Mouse (Mus musculus): ENCODE measurements around the gene Nell2. TPM values are rescaled to one million over a fixed set of nuclear protein-coding genes. Genes with fewer than 3 reads are reported as not detected.

Gene Nell2
- polyA plus RNA-seq, 1 experiment = 0.04 TPM

DNA sequence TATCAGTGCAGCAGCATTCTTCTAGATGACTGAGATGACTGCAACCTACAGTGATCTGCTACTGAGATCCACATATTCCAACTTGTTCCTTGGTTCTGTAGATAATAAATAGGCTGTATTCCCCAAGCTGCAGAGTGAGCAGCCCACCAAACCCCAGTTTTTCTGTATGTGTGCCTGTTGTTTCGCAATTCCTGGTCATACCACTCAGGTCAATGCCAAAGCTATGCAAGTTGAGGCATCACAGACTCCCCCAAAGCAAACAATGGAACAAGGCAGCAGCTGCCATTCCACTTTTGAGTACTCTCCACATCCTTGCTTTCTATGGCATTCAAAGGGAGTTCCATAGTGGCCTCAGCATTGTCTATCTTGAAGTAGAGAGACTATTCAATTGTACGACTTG is 383.2 kb downstream of the Nell2 start:
- no peak overlapping the region for H3K4me3 ChIP-seq
- no peak overlapping the region for H3K4me2 ChIP-seq (ENCODE audit: low read depth)
- no peaks in the 10 kb centered on the region for H3K36me3 ChIP-seq (ENCODE audit: control insufficient read depth, insufficient read depth)
- no peaks in the 10 kb centered on the region for H3K27me3 ChIP-seq (ENCODE audit: control insufficient read depth, insufficient read depth, insufficient read length)
- TF ChIP-seq CEBPB (IDR thresholded peaks at IDR 0.05; ENCODE audit: insufficient read depth, poor library complexity, severe bottlenecking) = peak; percentile 88
- no peak for TF ChIP-seq POLR2A (IDR thresholded peaks at IDR 0.05; ENCODE audit: insufficient read length, low read depth)
- H3ac ChIP-seq (ENCODE audit: control insufficient read depth, insufficient read length) = no peak overlapping the region
- no peaks in the 10 kb centered on the region for H3K79me2 ChIP-seq (ENCODE audit: control insufficient read depth, insufficient read depth)

DNA sequence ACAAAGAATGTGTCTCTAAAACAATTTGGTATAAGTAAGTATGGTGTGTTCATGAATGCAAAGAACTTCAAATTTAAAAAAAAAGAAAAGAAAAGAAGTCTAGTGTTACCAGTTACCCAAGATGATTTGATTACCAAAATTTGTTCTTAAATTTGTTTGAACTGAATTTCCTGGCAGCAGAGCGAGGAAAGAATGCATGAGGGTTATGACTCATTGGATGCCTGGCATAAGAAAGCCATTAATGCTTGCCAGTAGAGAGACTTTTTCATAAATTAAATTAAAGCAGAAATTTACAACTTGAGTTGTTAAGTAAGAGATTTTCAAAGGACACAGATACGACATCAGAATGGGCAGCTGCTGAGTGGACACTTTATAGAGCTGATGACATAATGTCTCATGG is 384.2 kb downstream of the Nell2 start:
- peak; percentile 46; the same call in 1 of the 2 replicates for TF ChIP-seq CEBPB (IDR thresholded peaks at IDR 0.05; ENCODE audit: insufficient read depth, poor library complexity, severe bottlenecking)
- TF ChIP-seq REST (IDR thresholded peaks at IDR 0.05; ENCODE audit: insufficient read depth, insufficient read length) = no peak
- no peaks in the 10 kb centered on the region for H3K79me2 ChIP-seq (ENCODE audit: control insufficient read depth, insufficient read depth)
- no peak overlapping the region for H3ac ChIP-seq (ENCODE audit: control insufficient read depth, insufficient read length)
- H3K36me3 ChIP-seq (ENCODE audit: control insufficient read depth, insufficient read depth) = no peaks in the 10 kb centered on the region
- H3K4me3 ChIP-seq = no peak overlapping the region
- peak overlapping the region; percentile 12 for H3K4me2 ChIP-seq (ENCODE audit: low read depth)
- no peaks in the 10 kb centered on the region for H3K27me3 ChIP-seq (ENCODE audit: control insufficient read depth, insufficient read depth, insufficient read length)

DNA sequence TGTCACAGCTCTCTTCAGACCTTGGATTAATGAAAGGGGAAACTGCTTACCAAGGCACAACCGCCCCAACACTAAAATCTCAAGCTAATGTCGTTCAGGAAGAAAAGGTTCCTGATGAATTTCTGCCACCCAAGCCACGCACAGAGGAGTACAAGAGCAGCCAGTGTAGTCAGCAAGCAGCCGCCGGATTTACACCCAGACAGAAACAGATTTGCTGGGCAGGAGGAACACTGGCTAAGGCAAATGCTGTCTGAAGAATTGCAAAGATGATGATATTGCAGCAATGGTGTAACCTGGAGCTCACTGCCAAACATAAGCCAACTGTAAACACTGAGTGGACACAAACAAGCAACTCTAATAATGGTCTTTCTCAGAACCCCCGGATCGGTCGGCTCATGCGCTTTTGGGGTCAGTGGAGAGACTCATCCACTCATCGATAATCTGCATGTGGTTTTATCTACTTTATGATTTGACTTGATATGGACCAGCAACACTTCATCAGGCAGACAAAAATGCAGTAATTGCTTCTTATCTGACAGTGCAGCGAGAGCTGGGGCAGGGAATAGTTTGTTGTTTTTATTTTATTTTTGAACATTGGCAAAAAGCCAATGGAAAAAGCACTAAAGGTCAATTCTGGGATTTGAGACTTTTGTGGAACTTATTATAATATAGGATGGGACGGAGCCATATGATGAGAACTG is 389.5 kb downstream of the Nell2 start:
- Histone ChIP-seq H3ac (ENCODE audit: control insufficient read depth, insufficient read length) (no peak overlapping the region), H3K27me3 (ENCODE audit: control insufficient read depth, insufficient read depth, insufficient read length) (no peaks in the 10 kb centered on the region), H3K4me2 (ENCODE audit: low read depth) (no peak overlapping the region), H3K36me3 (ENCODE audit: control insufficient read depth, insufficient read depth) (no peaks in the 10 kb centered on the region), H3K79me2 (ENCODE audit: control insufficient read depth, insufficient read depth) (no peaks in the 10 kb centered on the region), H3K4me3 (no peak overlapping the region)
- no peak for TF ChIP-seq POLR2A (IDR thresholded peaks at IDR 0.05; ENCODE audit: insufficient read length, low read depth)
- no peak for TF ChIP-seq SRF (IDR thresholded peaks at IDR 0.05; ENCODE audit: control insufficient read depth, insufficient read length, low read depth)
- TF ChIP-seq MYOG (IDR thresholded peaks at IDR 0.05; ENCODE audit: control insufficient read depth in 1 of 3, insufficient read depth in 1 of 3, insufficient read length in 2 of 3, low read depth in 2 of 3) = no peak
- TF ChIP-seq MYOD1 (IDR thresholded peaks at IDR 0.05; ENCODE audit: control insufficient read depth in 1 of 3, insufficient read length in 2 of 3, low read depth in 2 of 3) = no peak
- no peak for TF ChIP-seq TCF12 (IDR thresholded peaks at IDR 0.05; ENCODE audit: insufficient read depth, poor library complexity, severe bottlenecking)
- no peak for TF ChIP-seq USF1 (IDR thresholded peaks at IDR 0.05; ENCODE audit: low read depth)
- no peak for TF ChIP-seq MAX (IDR thresholded peaks at IDR 0.05; ENCODE audit: low read depth)
- TF ChIP-seq REST (IDR thresholded peaks at IDR 0.05; ENCODE audit: insufficient read depth, insufficient read length) = no peak
- TF ChIP-seq TCF3 (IDR thresholded peaks at IDR 0.05; ENCODE audit: insufficient read length, low read depth) = no peak
- TF ChIP-seq E2F4 (IDR thresholded peaks at IDR 0.05; ENCODE audit: insufficient read depth) = no peak
- TF ChIP-seq POLR2AphosphoS2 (IDR thresholded peaks at IDR 0.05; ENCODE audit: insufficient read length, low read depth) = no peak
- TF ChIP-seq CEBPB (IDR thresholded peaks at IDR 0.05; ENCODE audit: insufficient read depth, poor library complexity, severe bottlenecking) = no peak

DNA sequence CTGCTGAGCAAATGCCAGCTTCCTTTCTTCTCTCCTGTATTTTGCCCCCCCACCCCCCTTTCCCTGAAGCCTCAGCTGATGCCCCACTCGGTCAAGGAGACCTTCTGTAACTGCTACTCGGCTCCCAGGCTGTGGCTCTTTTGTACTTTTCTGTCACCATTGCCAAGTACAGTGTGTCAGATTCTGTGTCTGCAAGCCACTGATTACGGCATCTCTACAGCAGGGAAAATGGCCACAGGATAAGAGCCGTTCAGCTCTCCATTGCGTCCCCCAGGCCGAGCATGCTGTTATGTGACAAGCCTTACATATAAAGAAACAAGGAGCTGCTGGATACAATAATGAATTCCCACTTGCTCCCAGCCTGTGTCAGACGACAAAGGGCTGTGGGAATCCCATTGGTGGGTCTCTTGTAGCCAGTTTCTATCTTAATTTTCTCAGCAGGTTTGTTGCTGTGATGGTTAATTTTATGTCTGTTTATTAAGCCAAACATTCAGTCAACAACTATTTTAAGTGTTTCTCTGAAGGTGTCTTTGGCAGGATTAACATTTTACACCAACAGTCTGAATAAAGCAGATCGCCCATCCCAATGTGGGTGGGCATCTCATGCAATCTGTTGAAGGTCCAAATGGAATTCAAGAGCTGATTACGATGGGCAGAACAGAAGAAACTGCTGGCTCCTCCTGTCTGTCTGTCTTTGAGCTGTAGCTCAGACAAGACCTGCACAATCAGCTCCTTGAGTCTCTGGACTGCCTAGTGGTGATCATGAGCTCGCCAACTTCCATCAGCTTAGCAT is 391.1 kb downstream of the Nell2 start:
- no peak for TF ChIP-seq CEBPB (IDR thresholded peaks at IDR 0.05; ENCODE audit: insufficient read depth, poor library complexity, severe bottlenecking)
- TF ChIP-seq SRF (IDR thresholded peaks at IDR 0.05; ENCODE audit: control insufficient read depth, insufficient read length, low read depth) = no peak
- no peak for TF ChIP-seq MYOD1 (IDR thresholded peaks at IDR 0.05; ENCODE audit: control insufficient read depth in 1 of 3, insufficient read length in 2 of 3, low read depth in 2 of 3)
- TF ChIP-seq MYOG (IDR thresholded peaks at IDR 0.05; ENCODE audit: control insufficient read depth in 1 of 3, insufficient read depth in 1 of 3, insufficient read length in 2 of 3, low read depth in 2 of 3) = no peak
- no peak for TF ChIP-seq TCF12 (IDR thresholded peaks at IDR 0.05; ENCODE audit: insufficient read depth, poor library complexity, severe bottlenecking)
- TF ChIP-seq POLR2A (IDR thresholded peaks at IDR 0.05; ENCODE audit: insufficient read length, low read depth) = no peak
- no peak for TF ChIP-seq TCF3 (IDR thresholded peaks at IDR 0.05; ENCODE audit: insufficient read length, low read depth)
- no peak for TF ChIP-seq POLR2AphosphoS2 (IDR thresholded peaks at IDR 0.05; ENCODE audit: insufficient read length, low read depth)
- TF ChIP-seq REST (IDR thresholded peaks at IDR 0.05; ENCODE audit: insufficient read depth, insufficient read length) = no peak
- TF ChIP-seq MAX (IDR thresholded peaks at IDR 0.05; ENCODE audit: low read depth) = no peak
- TF ChIP-seq E2F4 (IDR thresholded peaks at IDR 0.05; ENCODE audit: insufficient read depth) = no peak
- TF ChIP-seq USF1 (IDR thresholded peaks at IDR 0.05; ENCODE audit: low read depth) = no peak
- H3K4me3 ChIP-seq = no peak overlapping the region
- H3K79me2 ChIP-seq (ENCODE audit: control insufficient read depth, insufficient read depth) = no peaks in the 10 kb centered on the region
- H3K36me3 ChIP-seq (ENCODE audit: control insufficient read depth, insufficient read depth) = no peaks in the 10 kb centered on the region
- H3K4me2 ChIP-seq (ENCODE audit: low read depth) = no peak overlapping the region
- no peak overlapping the region for H3ac ChIP-seq (ENCODE audit: control insufficient read depth, insufficient read length)
- no peaks in the 10 kb centered on the region for H3K27me3 ChIP-seq (ENCODE audit: control insufficient read depth, insufficient read depth, insufficient read length)
